Mouse (Mus musculus): ENCODE measurements around the gene Peak1. TPM values are rescaled to one million over a fixed set of nuclear protein-coding genes. Genes with fewer than 3 reads are reported as not detected.

Gene Peak1
- 0.01 TPM in 2 replicates for polyA plus RNA-seq (2012)

GRCm38 (mm10) chr9:56417948-56418737, at the start of gene Peak1, which contains the start of gene Hmg20a:
Gene Peak1, minus strand, starts transcription at chr9:56418067.
Gene Hmg20a, plus strand, starts transcription at chr9:56418609.
- H3K4me3 ChIP-seq (replicated peaks), result peak within 1 kb of the TSS; percentile 90
- peaks cover 2% of the 10 kb centered on the region; the same call in 1 of the 2 replicates for H3K36me3 ChIP-seq (ENCODE audit: control insufficient read depth)
- peaks cover 48% of the 10 kb centered on the region for H3K4me1 ChIP-seq (ENCODE audit: control insufficient read depth)
- no peaks in the 10 kb centered on the region for H3K27me3 ChIP-seq (ENCODE audit: control insufficient read depth)
- no peaks in the 10 kb centered on the region for H3K9me3 ChIP-seq (ENCODE audit: control insufficient read depth, low read length)
- TF ChIP-seq GATA1 (IDR thresholded peaks at IDR 0.05; ENCODE audit: low read length), result no peak
- TF ChIP-seq TAL1 (IDR thresholded peaks at IDR 0.05; ENCODE audit: low read length), result no peak

GRCm38 (mm10) chr9:56466251-56466650, 48.4 kb upstream of the Peak1 start:
- TF ChIP-seq TAL1 (IDR thresholded peaks at IDR 0.05; ENCODE audit: low read length), result no peak
- no peak for TF ChIP-seq GATA1 (IDR thresholded peaks at IDR 0.05; ENCODE audit: low read length)

GRCm38 (mm10) chr9:56464863-56465654, 47.2 kb upstream of the Peak1 start:
- H3K9me3 ChIP-seq (ENCODE audit: control insufficient read depth, low read length), result no peaks in the 10 kb centered on the region
- TF ChIP-seq TAL1 (IDR thresholded peaks at IDR 0.05; ENCODE audit: low read length) (no peak), GATA1 (IDR thresholded peaks at IDR 0.05; ENCODE audit: low read length) (no peak)
- H3K27me3 ChIP-seq (ENCODE audit: control insufficient read depth), result no peaks in the 10 kb centered on the region
- peaks cover 13% of the 10 kb centered on the region for H3K36me3 ChIP-seq (ENCODE audit: control insufficient read depth)
- H3K4me1 ChIP-seq (ENCODE audit: control insufficient read depth), result no peaks in the 10 kb centered on the region
- no peak overlapping the region for H3K4me3 ChIP-seq (replicated peaks)

More at GRCm38 (mm10) chr9:56466251-56466650, 48.4 kb upstream of the Peak1 start:
- peaks cover 1% of the 10 kb centered on the region; the same call in 1 of the 2 replicates for H3K4me1 ChIP-seq (ENCODE audit: control insufficient read depth)
- H3K36me3 ChIP-seq (ENCODE audit: control insufficient read depth), result peaks cover 16% of the 10 kb centered on the region
- no peaks in the 10 kb centered on the region for H3K27me3 ChIP-seq (ENCODE audit: control insufficient read depth)
- H3K4me3 ChIP-seq (replicated peaks), result no peak overlapping the region
- H3K9me3 ChIP-seq (ENCODE audit: control insufficient read depth, low read length), result no peaks in the 10 kb centered on the region

GRCm38 (mm10) chr9:56463686-56464515, 46.0 kb upstream of the Peak1 start:
- Histone ChIP-seq H3K4me1 (ENCODE audit: control insufficient read depth) (no peaks in the 10 kb centered on the region), H3K9me3 (ENCODE audit: control insufficient read depth, low read length) (no peaks in the 10 kb centered on the region), H3K4me3 (replicated peaks) (no peak overlapping the region), H3K27me3 (ENCODE audit: control insufficient read depth) (no peaks in the 10 kb centered on the region), H3K36me3 (ENCODE audit: control insufficient read depth) (peaks cover 9% of the 10 kb centered on the region)
- TF ChIP-seq TAL1 (IDR thresholded peaks at IDR 0.05; ENCODE audit: low read length) (no peak), GATA1 (IDR thresholded peaks at IDR 0.05; ENCODE audit: low read length) (no peak)

GRCm38 (mm10) chr9:56463046-56463445, 45.2 kb upstream of the Peak1 start:
- Histone ChIP-seq H3K4me1 (ENCODE audit: control insufficient read depth) (no peaks in the 10 kb centered on the region), H3K27me3 (ENCODE audit: control insufficient read depth) (no peaks in the 10 kb centered on the region), H3K9me3 (ENCODE audit: control insufficient read depth, low read length) (no peaks in the 10 kb centered on the region), H3K36me3 (ENCODE audit: control insufficient read depth) (peaks cover 9% of the 10 kb centered on the region), H3K4me3 (replicated peaks) (no peak overlapping the region)
- no peak for TF ChIP-seq TAL1 (IDR thresholded peaks at IDR 0.05; ENCODE audit: low read length)
- no peak for TF ChIP-seq GATA1 (IDR thresholded peaks at IDR 0.05; ENCODE audit: low read length)

GRCm38 (mm10) chr9:56462606-56463005, 44.7 kb upstream of the Peak1 start:
- no peak overlapping the region for H3K4me3 ChIP-seq (replicated peaks)
- H3K9me3 ChIP-seq (ENCODE audit: control insufficient read depth, low read length), result no peaks in the 10 kb centered on the region
- H3K4me1 ChIP-seq (ENCODE audit: control insufficient read depth), result no peaks in the 10 kb centered on the region
- H3K36me3 ChIP-seq (ENCODE audit: control insufficient read depth), result peaks cover 4% of the 10 kb centered on the region
- TF ChIP-seq GATA1 (IDR thresholded peaks at IDR 0.05; ENCODE audit: low read length) (no peak), TAL1 (IDR thresholded peaks at IDR 0.05; ENCODE audit: low read length) (no peak)
- no peaks in the 10 kb centered on the region for H3K27me3 ChIP-seq (ENCODE audit: control insufficient read depth)

GRCm38 (mm10) chr9:56460987-56461386, 43.1 kb upstream of the Peak1 start:
- no peaks in the 10 kb centered on the region for H3K9me3 ChIP-seq (ENCODE audit: control insufficient read depth, low read length)
- H3K4me3 ChIP-seq (replicated peaks), result no peak overlapping the region
- H3K4me1 ChIP-seq (ENCODE audit: control insufficient read depth), result no peaks in the 10 kb centered on the region
- H3K36me3 ChIP-seq (ENCODE audit: control insufficient read depth), result 0 out of 2 replicates have a peak, but pooled peaks cover 2% of the 10 kb centered on the region
- H3K27me3 ChIP-seq (ENCODE audit: control insufficient read depth), result no peaks in the 10 kb centered on the region
- no peak for TF ChIP-seq GATA1 (IDR thresholded peaks at IDR 0.05; ENCODE audit: low read length)
- TF ChIP-seq TAL1 (IDR thresholded peaks at IDR 0.05; ENCODE audit: low read length), result no peak

GRCm38 (mm10) chr9:56456426-56456825, 38.6 kb upstream of the Peak1 start:
- H3K36me3 ChIP-seq (ENCODE audit: control insufficient read depth), result peaks cover 7% of the 10 kb centered on the region; the same call in 1 of the 2 replicates
- no peak overlapping the region for H3K4me3 ChIP-seq (replicated peaks)
- no peak for TF ChIP-seq GATA1 (IDR thresholded peaks at IDR 0.05; ENCODE audit: low read length)
- no peak for TF ChIP-seq TAL1 (IDR thresholded peaks at IDR 0.05; ENCODE audit: low read length)
- no peaks in the 10 kb centered on the region for H3K9me3 ChIP-seq (ENCODE audit: control insufficient read depth, low read length)
- no peaks in the 10 kb centered on the region for H3K27me3 ChIP-seq (ENCODE audit: control insufficient read depth)
- peaks cover 24% of the 10 kb centered on the region for H3K4me1 ChIP-seq (ENCODE audit: control insufficient read depth)

Data from erythroblast, embryonic 14.5 days (primary cell).